Mouse (Mus musculus) thymus, postnatal 25 days (tissue): ENCODE measurements at regions not wholly inside any gene's neighbourhood (a gene's known extent, or its start where the extent isn't known, plus 50 kb on each side); places are given as distances from the start of the nearest gene placed in this dataset.

Source experiments
- DNase-seq: peaks from one replicate; pipeline ENCODE4 v3.0.0; 2022

DNA sequence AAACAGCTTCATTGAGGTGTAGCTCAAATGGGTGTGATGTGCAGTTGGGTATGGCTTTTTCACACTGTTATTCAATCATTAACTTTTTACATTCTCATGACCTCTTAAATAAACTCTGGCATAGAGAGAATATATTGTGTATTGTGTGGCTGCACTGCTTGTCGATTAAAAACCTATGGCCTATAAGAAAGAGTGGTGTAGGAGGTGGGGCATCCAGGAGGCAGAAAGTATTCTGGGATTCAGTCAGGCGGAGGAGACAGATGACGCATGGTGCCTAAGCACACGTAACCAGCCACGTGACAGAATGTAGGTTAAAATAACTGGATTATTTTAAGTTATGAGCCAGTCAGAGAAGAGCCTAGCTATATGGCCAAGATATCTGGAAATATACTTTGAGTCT is 78.2 kb upstream of the Slc16a7 start:
- DNase-seq, result no peak

DNA sequence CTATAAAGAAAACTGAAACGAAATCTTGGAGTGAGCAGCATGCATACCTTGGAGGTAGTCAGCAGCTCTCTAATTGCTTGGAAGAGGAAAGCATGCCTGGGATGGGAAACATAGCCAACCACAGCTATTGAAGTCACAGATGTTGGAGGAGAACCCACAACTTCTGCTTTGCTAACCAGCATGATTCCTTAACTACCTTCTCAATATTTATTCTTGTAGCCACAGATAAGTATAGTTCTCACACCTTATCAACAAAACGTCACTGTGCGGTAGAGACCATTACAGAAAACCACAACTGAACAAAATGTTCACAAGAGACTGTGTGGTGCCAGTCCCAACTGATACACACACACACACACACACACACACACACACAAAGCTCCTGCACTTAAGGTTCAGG is 99.1 kb upstream of the Slc16a7 start:
- DNase-seq, result no peak

GRCm38 (mm10) chr10:125490395-125490794 is 101.1 kb upstream of the Slc16a7 start:
- DNase-seq, result no peak

DNA sequence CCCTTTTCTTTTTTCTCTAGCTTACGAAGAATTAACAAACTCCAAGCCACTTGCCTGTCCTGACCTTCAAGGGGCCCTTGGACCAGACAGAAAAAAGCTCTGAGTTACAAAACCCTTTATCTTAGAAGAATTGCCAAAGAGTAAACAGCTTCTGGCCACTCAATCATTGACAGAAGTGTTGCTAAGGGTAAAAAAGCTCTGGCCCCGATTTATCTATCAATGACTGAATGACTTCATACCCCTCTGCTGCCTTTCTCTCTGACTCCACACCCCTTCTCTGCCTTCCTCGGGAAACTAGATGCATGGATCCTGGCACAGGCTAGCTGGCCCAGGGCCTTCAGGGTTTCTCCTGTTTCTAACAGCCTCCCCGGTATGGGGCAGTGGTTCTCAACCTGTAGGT is 105.2 kb upstream of the Slc16a7 start:
- DNase-seq, result no peak

DNA sequence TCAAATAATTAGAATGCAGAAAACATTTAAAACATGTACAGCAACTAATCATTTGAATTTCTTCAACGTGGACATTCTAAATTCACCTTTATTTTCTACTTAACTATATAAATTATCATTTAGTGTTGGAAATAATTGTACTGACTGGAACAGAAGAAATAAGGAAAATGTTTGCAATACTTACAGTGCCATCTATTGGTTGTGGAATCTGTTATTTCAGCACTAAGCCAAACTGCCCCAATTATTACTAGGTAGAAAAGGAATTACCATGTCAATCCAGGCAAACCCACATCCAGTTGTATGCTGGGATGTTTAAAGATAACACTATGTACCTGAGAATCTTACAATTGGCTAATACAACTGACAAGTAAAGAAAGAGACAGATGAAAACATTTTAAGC is 109.1 kb upstream of the Slc16a7 start:
- DNase-seq, result no peak

- DNase-seq, result no peak
Measured at GRCm38 (mm10) chr10:125500338-125500737, 111.1 kb upstream of the Slc16a7 start.

DNA sequence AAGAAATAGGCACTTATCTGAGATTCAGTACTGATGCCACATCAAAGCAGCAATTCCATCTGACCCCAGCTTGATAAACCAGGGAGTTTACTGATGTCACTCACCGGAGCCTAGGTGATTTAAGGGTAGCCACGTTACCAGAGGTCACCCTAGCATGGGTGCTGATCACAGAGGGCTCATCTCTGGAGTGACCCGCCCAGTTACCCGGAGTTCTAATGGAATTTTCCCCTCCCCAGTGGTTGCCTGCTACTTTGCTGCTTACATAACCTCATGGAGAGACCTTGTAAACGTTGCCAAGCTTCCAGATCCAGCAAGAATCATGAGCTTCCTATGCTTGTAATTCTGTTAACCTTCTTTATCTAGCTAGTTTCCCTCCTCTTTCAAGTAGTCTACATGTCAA is 125.8 kb upstream of the Slc16a7 start:
- no peak for DNase-seq

DNA sequence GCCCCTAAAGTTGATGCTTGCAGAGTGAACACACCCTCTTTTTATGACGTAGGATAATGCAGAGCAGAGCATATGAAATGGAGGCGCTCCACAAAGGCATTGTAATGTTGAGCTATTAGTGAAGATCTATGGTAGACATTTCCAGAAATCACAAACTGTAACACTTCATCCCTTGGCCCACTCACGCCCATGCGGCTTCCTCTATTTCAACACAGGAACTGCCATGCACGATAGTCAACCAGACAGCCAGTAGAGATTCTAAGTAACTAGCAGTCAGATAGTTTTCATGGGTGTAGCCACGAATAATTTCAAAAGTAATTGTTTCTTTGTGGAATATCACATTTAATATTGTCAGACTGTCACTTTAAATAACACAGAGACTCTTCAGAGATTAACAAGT is 141.6 kb upstream of the Slc16a7 start:
- no peak for DNase-seq

GRCm38 (mm10) chr10:125538316-125538715 is 149.1 kb upstream of the Slc16a7 start:
- no peak for DNase-seq

DNA sequence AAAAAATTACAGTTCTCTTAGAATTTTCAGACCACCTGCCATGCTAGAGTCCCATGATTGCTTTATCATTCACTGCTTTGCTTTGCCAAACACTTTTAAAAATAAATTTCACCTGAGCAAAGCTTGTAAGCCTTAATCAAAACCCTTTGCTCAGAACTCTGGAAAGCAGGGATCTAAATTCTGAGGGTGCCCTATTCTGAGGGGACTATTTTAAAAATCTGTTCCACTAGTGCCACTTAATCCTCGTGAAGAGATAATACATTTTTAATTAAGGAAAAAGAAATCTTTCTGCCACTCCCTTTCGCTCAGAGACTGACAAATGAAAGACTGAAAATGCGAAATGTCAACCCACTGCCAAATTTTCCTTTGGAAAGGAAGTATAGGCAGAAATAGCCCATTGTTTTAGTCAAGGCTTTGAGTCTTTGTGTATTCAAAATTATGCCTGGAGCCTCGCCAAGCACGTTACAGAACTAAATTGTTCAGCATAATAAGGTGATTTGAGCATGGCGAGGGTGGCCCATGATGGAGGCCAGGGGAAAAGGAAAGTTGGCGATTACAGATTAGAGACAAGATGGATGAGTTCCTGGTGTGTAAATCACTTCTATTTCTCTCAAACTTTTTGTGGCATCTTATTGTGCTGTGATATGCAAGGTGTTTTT is 197.4 kb upstream of the Slc16a7 start:
- no peak for DNase-seq

- DNase-seq, result no peak
Measured at GRCm38 (mm10) chr10:125593006-125593405, 203.7 kb upstream of the Slc16a7 start.

DNA sequence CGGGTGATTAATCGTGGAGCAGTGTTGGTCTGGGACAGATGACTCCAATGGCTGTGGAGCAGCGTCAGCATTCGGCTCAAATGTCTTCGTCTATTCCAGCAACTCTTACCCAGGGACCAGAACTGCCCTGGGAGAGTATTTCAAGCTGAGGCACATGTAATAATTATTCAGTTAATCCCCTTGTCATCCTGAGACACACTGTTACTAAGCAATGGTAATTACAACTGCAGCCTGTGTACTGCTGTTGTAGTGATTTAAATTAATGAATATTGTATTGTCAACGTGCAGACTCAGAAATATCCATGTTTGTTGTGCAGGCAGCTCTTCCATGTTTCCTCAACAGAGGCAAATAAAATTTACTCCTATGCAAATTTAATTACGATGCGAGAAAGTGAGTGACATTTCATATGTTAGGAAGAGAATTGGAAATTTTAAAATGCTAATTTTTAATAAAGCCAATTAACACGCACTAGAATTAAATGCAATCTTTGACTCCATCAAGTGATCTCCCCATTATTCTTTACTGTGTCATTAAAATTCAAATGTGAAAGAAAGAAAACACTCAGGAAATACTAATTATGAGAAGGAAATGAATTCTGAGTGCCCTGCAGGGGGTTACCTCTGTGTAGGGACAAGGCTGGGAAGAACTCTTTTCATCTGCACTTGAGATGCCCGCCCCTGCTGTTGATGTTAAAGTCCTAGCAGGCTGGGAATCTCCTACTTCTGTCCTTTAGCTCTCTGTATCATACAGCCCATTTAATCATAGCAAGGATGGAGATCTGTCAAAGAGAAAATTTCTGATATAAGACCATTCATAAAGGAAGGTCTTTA is 218.7 kb upstream of the Slc16a7 start:
- DNase-seq, result no peak

DNA sequence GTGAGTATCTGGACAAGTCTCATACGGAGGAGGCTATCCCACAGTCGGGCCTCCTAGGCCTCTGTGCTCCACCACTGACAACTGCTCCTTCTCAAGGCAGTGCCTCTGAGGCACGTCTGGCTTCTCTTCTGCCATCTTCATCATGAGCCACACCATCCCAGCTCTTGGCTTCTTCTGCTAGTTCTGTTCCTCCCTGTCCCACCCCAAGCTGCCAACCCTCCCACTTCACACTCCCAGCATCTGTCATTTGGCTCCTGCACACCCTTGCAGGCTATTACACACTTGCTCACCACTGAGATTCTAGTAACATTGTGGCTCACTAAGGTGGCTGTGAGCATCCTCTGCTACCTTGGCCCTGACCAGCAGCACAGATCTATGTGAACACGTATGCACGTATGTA is 221.1 kb upstream of the Slc16a7 start:
- DNase-seq, result no peak

GRCm38 (mm10) chr10:125612773-125613172 is 223.5 kb upstream of the Slc16a7 start:
- DNase-seq, result no peak

DNA sequence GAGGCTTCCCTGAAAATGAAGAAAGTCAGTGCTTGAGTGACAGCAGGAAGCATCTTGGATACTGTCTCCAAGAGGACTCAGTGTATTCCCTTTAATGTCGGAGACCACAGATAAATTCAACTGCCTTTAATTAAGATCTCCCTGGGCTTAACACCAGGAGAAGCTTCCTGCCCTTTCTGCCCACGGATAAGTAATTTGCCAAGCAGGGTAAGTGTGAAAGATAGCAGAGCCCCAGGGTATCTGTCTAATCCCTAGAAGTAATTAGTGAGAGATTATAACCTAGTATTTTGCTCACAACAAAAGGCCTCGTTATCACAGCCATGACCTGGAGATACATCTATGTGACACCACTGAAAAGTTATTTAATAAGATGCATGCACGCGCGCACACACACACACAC is 232.1 kb upstream of the Slc16a7 start:
- no peak for DNase-seq

GRCm38 (mm10) chr10:125623836-125624235 is 234.6 kb upstream of the Slc16a7 start:
- DNase-seq, result no peak

DNA sequence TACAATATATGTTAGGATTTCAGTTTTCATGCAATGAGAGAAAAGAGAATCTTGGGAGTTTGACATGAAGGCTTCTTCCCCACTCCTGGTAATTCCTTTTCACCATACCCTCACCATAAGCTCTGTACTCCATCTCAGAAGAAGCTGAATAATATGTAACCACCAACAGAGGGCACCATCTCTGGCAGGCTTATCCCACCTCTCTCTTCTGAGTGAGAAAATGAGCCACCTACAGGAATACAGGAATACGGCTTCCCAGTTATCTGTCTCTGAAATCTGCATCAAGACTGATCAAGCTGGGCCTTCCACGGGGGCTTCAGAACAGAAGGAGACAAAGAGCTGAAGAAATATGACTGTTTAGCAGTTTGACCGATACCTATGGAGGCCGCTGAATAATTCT is 278.6 kb upstream of the Slc16a7 start:
- DNase-seq, result no peak

DNA sequence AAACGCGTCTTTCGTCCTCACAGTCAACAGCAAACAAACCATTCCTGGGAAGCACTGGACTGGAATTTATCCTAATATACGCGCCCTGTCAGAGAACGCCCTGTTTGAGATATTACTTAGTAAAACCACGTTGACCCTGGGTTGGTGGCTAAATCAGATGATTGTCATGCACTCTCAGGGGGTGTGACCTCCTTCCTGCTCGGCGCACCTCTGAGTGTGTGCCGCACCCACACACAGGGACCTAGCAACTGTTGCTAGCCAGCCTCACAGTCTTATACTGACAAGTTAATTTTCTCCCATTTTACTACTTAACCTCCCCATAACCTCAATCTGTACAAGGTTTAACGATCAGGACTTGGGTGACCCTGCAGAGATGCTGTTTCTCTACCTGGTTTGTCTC is 284.4 kb upstream of the Slc16a7 start:
- no peak for DNase-seq

GRCm38 (mm10) chr10:125679644-125680043 is 286.3 kb upstream of the Lrig3 start:
- DNase-seq, result no peak

DNA sequence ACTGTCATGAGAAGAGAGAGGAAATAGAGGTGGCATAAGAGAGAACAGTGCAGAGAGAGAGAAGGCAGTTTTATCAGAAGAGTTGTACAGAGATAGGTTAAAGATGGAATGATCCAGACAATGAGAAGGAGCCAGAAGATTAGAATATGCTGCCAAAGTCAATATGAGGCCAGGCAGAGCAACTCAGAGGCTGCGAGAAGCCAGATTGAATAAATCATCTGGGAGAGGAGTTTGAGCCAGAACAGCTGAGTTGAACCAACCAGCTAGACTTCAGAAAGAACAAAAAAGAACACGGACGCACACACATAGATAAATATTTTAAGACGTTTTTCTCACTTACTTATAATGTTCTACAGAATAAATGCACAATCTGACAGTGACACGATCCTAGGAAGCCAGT is 280.8 kb upstream of the Lrig3 start:
- DNase-seq, result no peak

DNA sequence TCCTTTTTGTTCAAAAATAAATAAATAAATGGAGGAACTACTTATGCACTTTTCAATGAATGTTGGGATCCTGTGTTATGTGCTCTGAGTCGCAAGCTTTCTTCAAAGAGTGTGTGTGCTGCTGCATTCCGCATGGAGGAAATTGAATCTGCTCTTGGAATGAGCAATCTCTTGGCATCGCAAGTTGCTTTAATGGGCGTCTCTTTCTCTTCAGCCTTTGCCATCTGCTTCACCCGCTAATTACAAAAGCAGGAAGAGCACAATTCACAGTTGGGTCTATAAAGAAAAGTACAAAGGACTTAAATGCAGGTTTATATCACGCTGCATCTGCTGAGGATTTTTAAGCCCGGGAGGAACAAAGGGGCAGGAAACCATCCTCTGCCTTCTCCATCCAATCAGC is 272.5 kb upstream of the Lrig3 start:
- DNase-seq, result no peak

- DNase-seq, result no peak
Measured at GRCm38 (mm10) chr10:125696159-125696558, 269.8 kb upstream of the Lrig3 start.

DNA sequence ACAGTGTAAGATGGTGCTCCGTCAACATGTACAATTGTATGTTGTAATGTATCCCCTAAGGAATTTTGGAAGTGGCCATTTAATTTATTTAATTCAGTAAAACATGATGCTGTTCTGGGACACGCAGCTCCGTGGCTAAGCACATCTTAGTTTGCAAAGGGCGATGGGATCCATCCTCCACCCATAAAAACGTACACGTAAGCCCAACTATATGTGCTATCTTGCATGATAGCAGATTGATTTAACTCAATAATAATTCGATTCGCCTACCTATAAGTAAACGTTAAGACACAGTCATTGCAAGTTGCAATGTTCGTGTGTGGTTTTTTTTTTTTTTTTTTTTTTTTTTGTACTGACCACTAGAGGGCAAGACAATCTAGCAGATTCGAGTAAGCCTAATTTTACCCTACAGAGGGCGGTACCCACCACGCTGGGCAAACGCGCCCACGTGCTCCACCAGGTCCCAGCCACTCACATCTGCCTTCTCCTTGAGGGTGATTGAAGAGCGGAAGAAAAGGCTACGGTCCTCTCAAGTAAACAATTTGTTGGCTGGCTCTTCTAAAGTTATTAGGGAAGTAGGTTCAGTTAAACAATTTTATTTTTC is 240.8 kb upstream of the Lrig3 start:
- peak; percentile 2 for DNase-seq

GRCm38 (mm10) chr10:125725681-125726139 is 240.3 kb upstream of the Lrig3 start:
- DNase-seq, result no peak
